Mouse (Mus musculus) cerebellum, adult 9-10 months (tissue): Measurements from ENCODE around the gene Ankrd26.

Source experiments
- DNase-seq: peaks from one replicate; pipeline ENCODE4 v3.0.0; 2022

Ankrd26 gene

GRCm38 (mm10) chr6:118478957-118479708 lies 82.9 kb downstream of the Ankrd26 start, which contains the start of gene Zfp9:
Gene Zfp9, minus strand, starts transcription at chr6:118479320.
- peak; percentile 84 for DNase-seq

GRCm38 (mm10) chr6:118477875-118478785 lies 83.9 kb downstream of the Ankrd26 start:
- DNase-seq: no peak

- DNase-seq: no peak
These were observed 99.8 kb downstream of the Ankrd26 start for GRCm38 (mm10) chr6:118462069-118462705.

GRCm38 (mm10) chr6:118457726-118458125 lies 104.3 kb downstream of the Ankrd26 start:
- no peak for DNase-seq

GRCm38 (mm10) chr6:118455042-118455631 lies 106.9 kb downstream of the Ankrd26 start, which contains the start of gene Zfp248:
Gene Zfp248, minus strand, starts transcription at chr6:118455528.
- peak; percentile 96 for DNase-seq

GRCm38 (mm10) chr6:118454452-118454851 lies 107.6 kb downstream of the Ankrd26 start:
- DNase-seq: no peak
